Mouse (Mus musculus) kidney, adult 2 months (tissue): ENCODE measurements around the gene Pacrg. TPM values are rescaled to one million over a fixed set of nuclear protein-coding genes. Genes with fewer than 3 reads are reported as not detected.

ENCODE experiments used
- DNase-seq: peaks from one replicate; pipeline ENCODE4 v3.0.0; 2021
- H3K27ac ChIP-seq: fragments of 200-500 bp; 2 replicates; pipeline ENCODE4 v1.5.1; 2012; ENCODE audit warnings: low read depth, low read length, control low read depth, inconsistent platforms; ENCODE audit not compliant: insufficient read depth
- H3K27me3 ChIP-seq: fragments of 200-500 bp; replicated peaks from 2 replicates; pipeline ENCODE4 v1.6.1; 2012; ENCODE audit warnings: mild to moderate bottlenecking, moderate library complexity, low read length, inconsistent platforms; ENCODE audit not compliant: control insufficient read depth, insufficient read depth
- H3K36me3 ChIP-seq: fragments of 200-500 bp; 2 replicates; pipeline ENCODE4 v1.6.1; 2012; ENCODE audit warnings: mild to moderate bottlenecking, moderate library complexity, low read length, inconsistent platforms; ENCODE audit not compliant: control insufficient read depth, insufficient read depth
- H3K4me1 ChIP-seq: fragments of 200-500 bp; 2 replicates; pipeline ENCODE4 v1.6.1; 2011; ENCODE audit warnings: low read length; ENCODE audit not compliant: control insufficient read depth, insufficient read depth
- H3K4me3 ChIP-seq: fragments of 200-500 bp; 2 replicates; pipeline ENCODE4 v1.5.1; 2011; ENCODE audit warnings: mild to moderate bottlenecking, low read depth, low read length, control low read depth; ENCODE audit not compliant: insufficient read depth
- CTCF ChIP-seq: fragments of 200-500 bp; conservative IDR thresholded peaks from 2 replicates; pipeline ENCODE4 v1.5.1; 2011; ENCODE audit warnings: low read depth, mild to moderate bottlenecking, control low read depth, low read length, moderate library complexity, mixed read lengths; ENCODE audit not compliant: insufficient read depth, insufficient read length
- POLR2A ChIP-seq: fragments of 200-500 bp; IDR thresholded peaks from one replicate; pipeline ENCODE4 v1.6.1; 2011; ENCODE audit warnings: low read depth, low read length, control low read depth
- WGBS: fragments of 180-500 bp; shearing (Covaris S2); methylation state at CpG from one replicate; pipeline ENCODE4 v1.1.7; 2018; 5-methylcytosine and 5-hydroxymethylcytosine counted together
- polyA plus RNA-seq: library from polyadenylated mRNA; depleted of rRNA; stranded (reverse); fragments of >200 nt; gene quantifications from 2 replicates; pipeline ENCODE4 v1.2.3, GENCODE M21; 2012

The Pacrg gene
- polyA plus RNA-seq, 1 experiment, result 2.7 TPM

DNA sequence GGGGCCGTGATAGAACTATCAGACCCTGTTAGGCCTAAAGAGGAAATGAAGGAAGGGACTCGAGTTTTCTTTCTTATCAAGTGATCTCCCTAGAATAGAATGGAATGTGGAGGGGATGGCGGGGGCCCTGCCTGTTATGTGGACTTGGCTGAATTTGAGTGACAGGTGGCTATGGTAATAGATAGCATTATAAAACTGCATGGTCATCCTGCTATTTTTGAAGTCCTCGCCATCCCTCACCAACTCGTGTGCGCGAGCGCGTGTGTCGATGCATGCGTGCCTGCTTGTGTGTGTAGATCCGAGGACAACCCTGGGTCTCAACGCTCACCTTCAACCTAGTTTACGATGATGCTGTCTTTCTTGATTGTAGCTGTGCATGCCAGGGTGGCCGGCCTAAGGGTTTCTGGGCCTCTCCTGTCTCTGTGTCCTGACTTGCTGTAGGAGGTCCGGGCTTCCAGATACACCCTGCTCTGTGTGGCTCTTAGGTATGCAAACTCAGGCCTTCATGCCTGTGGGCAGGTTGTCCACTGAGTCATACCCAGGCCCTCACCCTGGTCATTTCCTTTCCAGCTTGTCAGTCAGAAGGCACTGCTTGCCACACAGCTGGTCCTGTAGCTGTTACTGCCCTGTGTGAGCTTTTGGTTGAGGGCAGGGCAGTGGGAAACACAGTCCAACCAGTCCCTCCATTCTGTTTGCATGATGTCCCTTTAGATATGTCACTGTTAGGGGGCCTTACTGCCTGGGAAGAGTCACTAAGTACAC is 287.6 kb downstream of the Pacrg start:
- no peaks in the 10 kb centered on the region for H3K36me3 ChIP-seq
- no peak for DNase-seq
- H3K27me3 ChIP-seq, result no peaks in the 10 kb centered on the region
- H3K4me1 ChIP-seq, result no peaks in the 10 kb centered on the region
- H3K27ac ChIP-seq, result no peak overlapping the region
- TF ChIP-seq CTCF (no peak), POLR2A (no peak)
- 92% methylated on average over 16 of the region's 16 CpGs for WGBS
- H3K4me3 ChIP-seq, result no peak overlapping the region

DNA sequence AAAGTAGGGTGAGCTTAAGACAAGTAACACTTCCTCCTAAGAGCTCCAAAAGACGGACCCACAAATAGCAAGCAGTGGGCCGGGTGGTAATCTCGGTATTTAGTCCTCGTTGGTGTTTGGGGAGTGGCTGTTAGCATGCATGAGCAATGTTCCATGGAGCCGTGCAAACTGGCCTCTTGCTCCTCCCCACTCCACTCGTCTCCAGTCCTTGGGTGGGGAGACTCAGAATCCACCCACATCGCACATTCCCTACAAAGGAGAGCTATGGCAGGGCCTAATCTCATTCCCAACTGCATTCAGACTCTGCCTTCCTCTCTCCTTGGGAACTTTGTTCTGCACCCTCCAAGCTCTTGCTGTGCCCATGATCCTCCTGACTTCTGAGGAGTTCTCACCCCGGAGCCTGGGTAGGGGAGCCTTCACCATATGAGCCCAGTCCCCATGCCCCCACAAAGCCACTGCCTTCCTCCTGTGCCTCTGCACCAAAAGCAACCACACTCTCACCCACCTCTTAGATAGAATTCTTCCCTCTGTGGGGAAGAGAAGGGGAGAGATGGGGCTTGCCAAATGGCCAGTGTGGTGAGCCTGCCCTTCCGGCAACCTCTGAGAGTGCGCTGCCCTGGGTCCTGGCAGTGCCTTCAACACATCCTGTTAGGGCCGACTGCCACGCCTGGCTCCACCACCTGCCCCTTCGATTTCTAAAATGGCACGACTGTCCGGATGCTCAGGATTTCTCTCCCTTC is 289.2 kb downstream of the Pacrg start:
- TF ChIP-seq POLR2A (no peak), CTCF (no peak)
- 62% methylated on average over 15 of the region's 15 CpGs for WGBS
- no peak overlapping the region for H3K4me3 ChIP-seq

DNA sequence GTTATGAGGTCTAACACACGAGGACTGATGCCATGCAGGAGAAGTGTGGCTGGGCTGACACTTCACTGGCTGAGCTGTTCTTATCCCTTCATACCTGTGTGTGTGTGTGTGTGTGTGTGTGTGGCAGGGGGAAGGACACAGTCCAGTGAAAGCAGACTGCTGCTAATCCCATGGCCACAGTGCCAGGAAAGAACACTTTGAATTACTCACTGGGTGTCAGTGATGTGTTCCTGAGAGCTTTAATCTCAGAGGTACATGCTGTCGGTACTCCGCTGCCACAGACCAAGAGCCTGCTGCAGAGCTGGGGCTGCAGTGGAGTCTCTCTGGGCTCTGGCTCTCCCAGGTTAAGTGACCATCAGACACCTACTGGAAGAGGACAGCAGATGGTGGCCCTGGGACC is 290.3 kb downstream of the Pacrg start:
- TF ChIP-seq CTCF (no peak), POLR2A (no peak)
- H3K4me3 ChIP-seq, result no peak overlapping the region
- H3K27ac ChIP-seq, result no peak overlapping the region
- H3K36me3 ChIP-seq, result no peaks in the 10 kb centered on the region
- no peaks in the 10 kb centered on the region for H3K4me1 ChIP-seq
- no peaks in the 10 kb centered on the region for H3K27me3 ChIP-seq
- 77% methylated on average over 3 of the region's 3 CpGs for WGBS
- DNase-seq, result no peak

More for the DNA sequence above, 289.2 kb downstream of the Pacrg start:
- H3K27ac ChIP-seq, result no peak overlapping the region
- no peaks in the 10 kb centered on the region for H3K36me3 ChIP-seq
- H3K27me3 ChIP-seq, result no peaks in the 10 kb centered on the region
- H3K4me1 ChIP-seq, result no peaks in the 10 kb centered on the region
- DNase-seq, result no peak

DNA sequence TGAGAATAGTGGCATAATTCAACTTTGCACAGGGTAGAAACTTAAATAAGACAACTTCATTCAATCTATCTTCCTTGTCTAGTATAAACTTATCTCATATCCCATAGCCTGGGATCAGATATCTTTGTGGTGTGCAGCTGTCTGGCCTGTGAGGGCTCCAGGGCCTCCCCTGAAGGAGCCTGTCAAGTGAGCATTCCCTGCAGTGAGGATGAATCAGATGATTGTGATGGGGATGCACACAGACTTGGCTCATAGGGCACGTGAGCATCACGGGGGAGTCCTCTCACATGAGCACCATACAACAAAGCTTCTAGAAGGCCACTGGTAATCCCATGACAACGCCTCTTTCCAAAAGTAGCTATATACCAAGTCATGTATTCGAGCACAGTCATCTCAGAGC is 291.1 kb downstream of the Pacrg start:
- Histone ChIP-seq H3K36me3 (no peaks in the 10 kb centered on the region), H3K4me3 (no peak overlapping the region), H3K27me3 (no peaks in the 10 kb centered on the region), H3K27ac (no peak overlapping the region), H3K4me1 (no peaks in the 10 kb centered on the region)
- 93% methylated on average over 4 of the region's 4 CpGs for WGBS
- no peak for DNase-seq
- TF ChIP-seq CTCF, result no peak
- no peak for TF ChIP-seq POLR2A

DNA sequence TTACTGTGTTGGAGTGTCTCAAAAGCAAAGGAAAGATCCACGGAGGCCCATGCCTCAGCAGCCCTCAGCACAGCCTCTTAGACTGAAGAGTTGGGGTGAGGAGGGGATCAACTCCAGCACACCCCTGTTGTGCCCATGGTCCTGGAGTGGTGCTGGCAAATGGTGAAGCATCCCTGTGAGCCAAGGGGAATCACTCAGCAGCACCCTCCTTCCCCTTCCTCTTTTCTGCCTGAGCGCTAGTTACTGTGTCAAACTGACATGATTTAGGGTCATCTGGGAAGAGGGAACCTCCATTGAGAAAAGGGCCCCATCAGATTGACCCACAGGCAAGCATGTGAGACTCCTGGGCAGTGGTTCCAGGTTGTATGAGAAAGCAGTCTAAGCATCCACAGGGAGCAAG is 299.3 kb downstream of the Pacrg start:
- TF ChIP-seq CTCF, result no peak
- TF ChIP-seq POLR2A, result no peak
- no peaks in the 10 kb centered on the region for H3K27me3 ChIP-seq
- no peaks in the 10 kb centered on the region for H3K36me3 ChIP-seq
- 72% methylated on average over 2 of the region's 2 CpGs for WGBS
- H3K4me3 ChIP-seq, result no peak overlapping the region
- H3K4me1 ChIP-seq, result no peaks in the 10 kb centered on the region
- DNase-seq, result no peak
- no peak overlapping the region for H3K27ac ChIP-seq

DNA sequence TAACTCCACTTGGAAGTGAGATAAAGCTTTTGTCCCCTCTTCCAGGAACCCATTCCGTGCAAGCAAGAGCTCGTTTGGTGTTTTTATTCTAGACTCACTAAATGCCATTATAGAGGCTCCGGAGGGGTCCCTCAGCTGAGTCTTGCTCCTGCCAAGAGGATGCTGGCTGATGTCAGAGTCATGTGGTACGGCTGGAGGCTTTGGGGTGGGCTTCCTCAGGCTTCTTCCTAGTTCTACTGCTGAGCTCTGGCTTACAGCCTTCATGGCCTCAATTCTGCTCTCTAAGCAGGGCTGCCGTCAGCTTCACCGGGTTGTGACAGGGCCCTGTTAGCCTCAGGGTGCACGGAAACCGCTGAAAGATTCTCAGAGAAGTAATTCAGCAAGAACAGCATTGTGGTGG is 305.9 kb downstream of the Pacrg start:
- whole genome bisulfite sequencing, result 73% methylated on average over 8 of the region's 8 CpGs
- no peaks in the 10 kb centered on the region for H3K27me3 ChIP-seq
- no peak overlapping the region for H3K27ac ChIP-seq
- TF ChIP-seq POLR2A (no peak), CTCF (no peak)
- H3K36me3 ChIP-seq, result no peaks in the 10 kb centered on the region
- no peaks in the 10 kb centered on the region for H3K4me1 ChIP-seq
- no peak for DNase-seq
- H3K4me3 ChIP-seq, result no peak overlapping the region

DNA sequence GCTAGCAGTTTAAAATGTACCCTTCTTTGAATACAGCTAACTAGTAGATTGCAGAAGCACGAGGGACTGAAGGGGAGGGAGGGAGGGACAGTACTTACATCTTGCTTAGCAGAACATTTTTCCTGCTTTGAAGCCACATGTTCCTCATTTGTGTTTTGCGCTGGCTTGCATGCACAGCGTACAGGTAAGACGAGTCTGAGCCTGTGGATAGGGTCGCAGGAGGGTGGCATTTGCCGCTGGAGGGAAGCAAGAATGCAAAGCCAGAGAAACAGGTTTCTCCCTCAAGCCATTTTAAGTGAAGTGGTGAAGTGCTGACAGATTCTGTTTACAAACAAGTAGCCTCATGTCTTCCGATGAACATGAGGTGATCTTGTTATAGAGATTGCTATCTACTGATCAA is 306.6 kb downstream of the Pacrg start:
- Histone ChIP-seq H3K4me1 (no peaks in the 10 kb centered on the region), H3K36me3 (no peaks in the 10 kb centered on the region), H3K4me3 (no peak overlapping the region), H3K27me3 (no peaks in the 10 kb centered on the region), H3K27ac (no peak overlapping the region)
- TF ChIP-seq CTCF (no peak), POLR2A (no peak)
- DNase-seq, result no peak
- 76% methylated on average over 7 of the region's 7 CpGs for WGBS
